Mouse (Mus musculus): ENCODE results near the gene Gm4969. TPM values are rescaled to one million over a fixed set of nuclear protein-coding genes. Genes with fewer than 3 reads are reported as not detected.

Gene Gm4969
- not detected in 2 replicates for total RNA-seq (2012; rRNA removed)
- not detected for polyA plus RNA-seq (2012; ENCODE audit: insufficient read depth in 1 of 2, insufficient read length in 2 of 2, low read depth in 1 of 2, low replicate concordance in 2 of 2, missing spikeins in 1 of 2)

GRCm38 (mm10) chr7:19118028-19118771 is at the start of gene Gm4969:
Gene Gm4969 (minus strand): TSS chr7:19118368.
- H3K9me3 ChIP-seq (replicated peaks; ENCODE audit: insufficient read depth, low read length): no peaks in the 10 kb centered on the region
- H3K27me3 ChIP-seq (ENCODE audit: control insufficient read depth in 1 of 2, insufficient read depth in 2 of 2, low read length in 2 of 2): no peaks in the 10 kb centered on the region
- peaks cover 2 to 9% of the 10 kb centered on the region in 2 experiments; a peak in 3 of 4 replicates for H3K4me1 ChIP-seq (ENCODE audit: control insufficient read depth in 1 of 2, insufficient read depth in 2 of 2, low read length in 2 of 2)
- H3K27ac ChIP-seq (ENCODE audit: control insufficient read depth, low read depth, low read length): no peak within 1 kb of the TSS
- H3K9ac ChIP-seq (ENCODE audit: control insufficient read depth, low read depth, low read length, poor library complexity, severe bottlenecking): 0 out of 2 replicates have a peak within 1 kb of the TSS, but pooled peaks have one; percentile 22
- no peak within 1 kb of the TSS for H3K4me3 ChIP-seq (ENCODE audit: control insufficient read depth in 1 of 2, insufficient read depth in 1 of 2, low read depth in 2 of 2, low read length in 2 of 2)
- H3K36me3 ChIP-seq (ENCODE audit: control insufficient read depth in 1 of 2, insufficient read depth in 2 of 2, low read length in 2 of 2): peaks cover 0 to 11% of the 10 kb centered on the region in 2 experiments; a peak in 2 of 4 replicates
- TF ChIP-seq CHD1 (IDR thresholded peaks at IDR 0.05; ENCODE audit: low read depth, low read length) (no peak), JUND (IDR thresholded peaks at IDR 0.05; ENCODE audit: low read depth, low read length) (no peak), BHLHE40 (IDR thresholded peaks at IDR 0.05; ENCODE audit: borderline replicate concordance, low read depth, low read length) (no peak), KAT2A (conservative IDR thresholded peaks at IDR 0.05; ENCODE audit: low read depth, low read length) (no peak), UBTF (IDR thresholded peaks at IDR 0.05; ENCODE audit: borderline replicate concordance, insufficient read depth, low read depth, low read length) (no peak), POLR2A (IDR thresholded peaks at IDR 0.05; ENCODE audit: control insufficient read depth in 1 of 2, insufficient read depth in 1 of 2, low read depth in 1 of 2, low read length in 2 of 2, poor library complexity in 1 of 2) (no peak), MYB (IDR thresholded peaks at IDR 0.05; ENCODE audit: low read depth, low read length) (no peak), ZC3H11A (IDR thresholded peaks at IDR 0.05; ENCODE audit: low read depth, low read length) (no peak), USF2 (IDR thresholded peaks at IDR 0.05; ENCODE audit: borderline replicate concordance in 1 of 2, insufficient read depth in 1 of 2, low read depth in 1 of 2, low read length in 2 of 2) (no peak), EP300 (IDR thresholded peaks at IDR 0.05; ENCODE audit: low read depth in 1 of 2, low read length in 2 of 2) (no peak), MAZ (IDR thresholded peaks at IDR 0.05; ENCODE audit: low read depth, low read length) (no peak), HCFC1 (IDR thresholded peaks at IDR 0.05; ENCODE audit: low read depth, low read length) (no peak), GATA1 (IDR thresholded peaks at IDR 0.05; ENCODE audit: low read depth, low read length) (no peak)
- no peak for DNase-seq (ENCODE audit: low read depth, low spot score)
- H3K79me2 ChIP-seq (ENCODE audit: control insufficient read depth, insufficient read depth, low read length, poor library complexity): peaks cover 16% of the 10 kb centered on the region

- peaks cover 0 to 9% of the 10 kb centered on the region in 2 experiments; a peak in 2 of 4 replicates for H3K36me3 ChIP-seq (ENCODE audit: control insufficient read depth in 1 of 2, insufficient read depth in 2 of 2, low read length in 2 of 2)
- H3K4me3 ChIP-seq (ENCODE audit: control insufficient read depth in 1 of 2, insufficient read depth in 1 of 2, low read depth in 2 of 2, low read length in 2 of 2): no peak overlapping the region
- TF ChIP-seq CTCF (IDR thresholded peaks at IDR 0.05 in 2 of 3, conservative IDR thresholded peaks at IDR 0.05 in 1 of 3; ENCODE audit: control insufficient read depth in 1 of 3, insufficient read depth in 1 of 3, low read depth in 2 of 3, low read length in 3 of 3, poor library complexity in 1 of 3, severe bottlenecking in 1 of 3): peak; percentile 50 to 63 (median 58)
- TF ChIP-seq RAD21 (IDR thresholded peaks at IDR 0.05; ENCODE audit: low read depth, low read length): peak; percentile 19
- peak; percentile 25; the same call in 1 of the 2 replicates for TF ChIP-seq SMC3 (IDR thresholded peaks at IDR 0.05; ENCODE audit: low read depth, low read length)
- no peak for TF ChIP-seq CHD2 (IDR thresholded peaks at IDR 0.05; ENCODE audit: low read length)
- TF ChIP-seq MYC (IDR thresholded peaks at IDR 0.05; ENCODE audit: low read depth, low read length): no peak
- no peak for TF ChIP-seq GATA1 (IDR thresholded peaks at IDR 0.05; ENCODE audit: low read depth, low read length)
- H3K79me2 ChIP-seq (ENCODE audit: control insufficient read depth, insufficient read depth, low read length, poor library complexity): no peaks in the 10 kb centered on the region
- H3K27ac ChIP-seq (ENCODE audit: control insufficient read depth, low read depth, low read length): no peak overlapping the region
- H3K27me3 ChIP-seq (ENCODE audit: control insufficient read depth in 1 of 2, insufficient read depth in 2 of 2, low read length in 2 of 2): no peaks in the 10 kb centered on the region
- peaks cover 6 to 28% of the 10 kb centered on the region in 2 experiments; a peak in 3 of 4 replicates for H3K4me1 ChIP-seq (ENCODE audit: control insufficient read depth in 1 of 2, insufficient read depth in 2 of 2, low read length in 2 of 2)
- no peak overlapping the region for H3K9ac ChIP-seq (ENCODE audit: control insufficient read depth, low read depth, low read length, poor library complexity, severe bottlenecking)
- DNase-seq (ENCODE audit: low read depth, low spot score): peak; percentile 55
- H3K9me3 ChIP-seq (replicated peaks; ENCODE audit: insufficient read depth, low read length): no peaks in the 10 kb centered on the region
Observed at GRCm38 (mm10) chr7:19166990-19167389, 48.8 kb upstream of the Gm4969 start.
